Mouse (Mus musculus) cerebellum, postnatal 25 days (tissue): ENCODE measurements around the gene Ndufc1.
"Not testable (repeated sequence)": the region's sequence is repeated elsewhere in the genome, so short reads cannot be mapped to it uniquely, and the experiment has no call there.

Experiments
- DNase-seq, 2 experiments: peaks; one replicate each; pipeline ENCODE4 v3.0.0; 2021; ENCODE audit warnings: mixed read lengths in 2 of 2

Gene Ndufc1

DNA sequence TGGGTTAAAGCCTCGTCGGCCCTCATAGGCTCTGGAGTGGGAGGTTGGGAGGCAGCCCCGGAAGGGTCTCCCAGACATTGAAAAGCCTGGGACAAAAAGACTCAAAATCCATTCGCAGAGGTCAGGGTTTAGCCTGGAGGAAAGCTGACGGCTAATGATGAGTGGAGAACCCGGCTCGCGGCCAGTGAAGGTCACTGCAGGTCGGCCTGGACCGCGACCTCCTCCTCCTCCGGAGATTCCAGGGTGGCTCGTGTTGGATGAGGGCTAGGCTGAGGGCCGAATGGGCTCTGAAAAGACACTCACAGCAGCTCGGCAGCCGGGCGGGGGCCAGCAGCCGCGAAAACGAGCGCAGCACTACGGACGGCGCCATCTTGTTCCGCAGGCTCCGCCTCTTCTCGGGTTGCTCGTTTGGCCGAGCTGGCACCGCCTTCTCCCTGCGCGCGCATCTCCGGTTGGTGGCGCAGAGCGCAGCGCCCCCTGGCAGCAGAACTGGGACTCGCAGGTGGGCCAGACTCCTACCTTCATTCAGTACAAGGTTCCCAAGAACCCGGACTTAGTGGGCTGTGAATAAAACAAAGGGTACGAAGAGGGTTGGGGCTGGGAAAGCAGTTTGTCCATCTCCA is at the start of gene Ndufc1:
Ndufc1 (minus strand) TSS at position 428 of the 623 bp plus-strand sequence.
- peak; percentile 100 for DNase-seq

DNA sequence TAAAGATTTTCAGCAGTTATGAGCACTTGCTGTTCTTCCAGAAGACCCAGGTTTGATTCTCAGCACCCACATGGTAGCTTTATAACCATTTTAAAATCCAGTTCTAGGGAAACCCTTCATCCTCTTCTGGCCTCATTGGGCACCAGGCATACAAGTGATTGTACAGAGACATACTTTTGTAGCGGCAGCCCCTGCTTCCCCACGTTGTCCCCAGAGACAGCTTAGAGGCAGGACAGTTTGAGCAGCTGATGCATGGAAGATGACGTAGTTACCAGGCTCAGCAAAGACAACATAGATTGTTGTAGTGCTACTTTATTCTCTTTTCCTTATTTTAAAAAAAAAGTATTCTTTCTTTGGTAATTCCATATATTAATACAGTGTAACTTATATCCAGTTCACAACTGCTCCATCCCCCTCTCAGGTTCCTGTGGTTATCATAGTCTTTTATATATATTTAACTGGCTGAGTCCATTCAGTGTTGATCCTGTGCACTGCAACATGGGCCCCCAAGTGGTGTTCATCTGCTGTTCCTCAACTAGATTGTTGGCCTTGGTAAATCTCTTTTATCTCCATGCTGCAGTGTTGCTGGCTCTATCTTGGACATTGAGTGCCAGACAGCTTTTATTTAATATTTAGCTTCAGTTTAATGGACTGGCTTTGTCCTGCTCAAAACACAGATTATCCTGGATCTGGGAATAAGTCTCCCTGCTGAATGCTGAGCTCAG is 26.2 kb upstream of the Ndufc1 start:
- DNase-seq: no peak

DNA sequence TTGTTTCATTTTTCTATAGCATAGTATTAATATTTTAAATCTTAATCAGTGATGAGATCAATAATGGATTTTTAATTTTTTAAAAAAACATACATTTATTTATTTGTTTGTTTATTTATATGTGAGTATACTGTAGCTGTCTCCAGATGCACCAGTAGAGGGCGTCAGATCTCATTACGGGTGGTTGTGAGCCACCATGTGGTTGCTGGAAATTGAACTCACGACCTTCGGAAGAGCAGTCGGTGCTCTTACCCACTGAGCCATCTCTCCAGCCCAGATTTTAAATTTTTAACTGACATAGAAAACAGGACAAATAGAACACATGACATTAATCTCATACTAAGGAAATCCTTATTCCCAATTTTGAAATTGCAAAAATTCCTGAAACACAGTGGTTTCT is 25.6 kb upstream of the Ndufc1 start:
- not testable (repeated sequence) for DNase-seq

DNA sequence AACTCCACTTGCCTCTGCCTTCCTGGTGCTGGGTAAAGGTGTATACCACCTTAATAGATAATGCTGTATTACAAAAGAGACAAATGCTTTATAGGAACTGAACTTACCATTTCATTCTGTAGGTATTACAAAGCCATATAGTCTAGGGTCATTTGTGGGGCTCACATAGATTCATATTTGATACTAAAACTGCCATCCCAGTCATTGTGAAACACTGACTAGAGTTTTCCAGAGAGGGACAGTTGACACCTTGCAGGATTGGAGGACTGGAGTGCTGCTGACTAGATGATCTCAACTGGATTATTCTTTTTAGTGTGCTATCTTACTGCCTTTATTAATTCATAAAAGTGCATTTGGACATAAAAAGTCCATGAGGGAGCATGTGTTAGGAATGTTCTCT is 16.6 kb upstream of the Ndufc1 start:
- DNase-seq: no peak

DNA sequence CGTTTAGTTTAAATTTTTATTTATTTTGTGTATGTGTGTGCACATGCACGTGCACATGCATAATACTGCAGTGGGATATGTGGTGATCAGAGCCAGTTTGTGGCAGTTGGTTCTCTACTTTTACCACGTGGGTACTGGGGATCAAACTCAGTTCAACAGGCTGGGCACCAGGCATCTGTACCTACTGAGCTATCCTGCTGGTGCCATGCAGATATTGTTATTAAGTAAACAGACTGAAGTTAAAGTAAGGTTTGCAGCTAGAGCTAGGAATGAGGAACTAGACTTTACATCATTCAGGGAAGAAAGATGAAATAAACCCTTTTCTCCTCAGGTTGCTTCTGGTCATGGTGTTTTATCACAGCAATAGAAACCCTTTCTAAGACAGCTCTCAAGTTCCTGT is 13.1 kb upstream of the Ndufc1 start:
- DNase-seq: no peak

DNA sequence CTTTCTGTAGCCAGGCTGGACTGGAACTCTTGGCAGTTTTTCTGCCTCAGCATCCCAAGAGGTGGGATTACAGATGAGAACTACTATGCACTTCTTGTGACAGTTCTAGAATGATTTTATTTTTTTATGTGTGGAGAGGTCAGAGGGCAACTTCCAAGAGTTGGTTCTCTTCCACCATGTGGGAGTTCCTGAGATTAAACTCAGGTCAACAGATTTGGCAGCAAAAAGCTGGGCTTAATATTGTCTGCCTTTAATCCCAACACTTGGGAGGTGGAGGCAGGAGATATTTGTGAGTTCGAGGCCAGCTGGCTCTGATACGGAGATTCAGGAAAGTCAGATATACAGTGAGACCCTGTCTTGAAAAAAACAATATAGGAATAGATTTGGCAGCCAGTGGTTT is 9.2 kb upstream of the Ndufc1 start:
- no peak for DNase-seq

DNA sequence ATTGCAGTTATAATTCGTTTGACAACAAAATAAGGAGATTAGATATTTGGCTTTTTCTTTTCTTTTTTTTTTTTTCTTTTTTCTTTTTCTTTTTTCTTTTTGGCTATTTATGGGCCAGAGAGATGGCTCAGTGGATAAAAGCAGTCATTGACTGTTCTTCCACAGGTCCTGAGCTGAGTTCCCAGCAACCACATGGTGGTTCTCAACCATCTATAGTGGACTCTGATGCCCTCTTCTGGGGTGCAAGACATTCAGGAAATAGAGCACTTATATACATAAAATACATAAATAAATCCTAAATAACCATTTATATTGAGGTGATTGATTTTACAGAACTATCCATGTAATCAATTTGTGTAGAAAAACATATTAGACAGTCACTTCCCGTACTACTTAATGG is 8.7 kb upstream of the Ndufc1 start:
- DNase-seq: no peak

DNA sequence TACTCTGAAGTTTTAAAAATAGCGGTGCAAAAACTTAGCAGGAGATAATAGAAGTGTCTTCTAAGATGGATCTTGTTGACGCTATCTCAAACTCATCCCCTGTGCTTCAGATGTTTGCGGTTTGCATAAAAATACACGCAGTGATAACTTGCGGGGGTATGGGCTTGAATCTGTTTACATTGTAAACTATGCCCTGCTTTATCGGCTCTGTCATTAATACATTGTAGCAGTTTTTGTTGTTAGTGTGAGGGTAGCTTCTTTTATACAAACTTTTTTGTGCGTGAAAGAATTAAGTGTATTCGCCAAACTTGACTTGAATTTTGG is 8.3 kb upstream of the Ndufc1 start:
- DNase-seq: no peak

DNA sequence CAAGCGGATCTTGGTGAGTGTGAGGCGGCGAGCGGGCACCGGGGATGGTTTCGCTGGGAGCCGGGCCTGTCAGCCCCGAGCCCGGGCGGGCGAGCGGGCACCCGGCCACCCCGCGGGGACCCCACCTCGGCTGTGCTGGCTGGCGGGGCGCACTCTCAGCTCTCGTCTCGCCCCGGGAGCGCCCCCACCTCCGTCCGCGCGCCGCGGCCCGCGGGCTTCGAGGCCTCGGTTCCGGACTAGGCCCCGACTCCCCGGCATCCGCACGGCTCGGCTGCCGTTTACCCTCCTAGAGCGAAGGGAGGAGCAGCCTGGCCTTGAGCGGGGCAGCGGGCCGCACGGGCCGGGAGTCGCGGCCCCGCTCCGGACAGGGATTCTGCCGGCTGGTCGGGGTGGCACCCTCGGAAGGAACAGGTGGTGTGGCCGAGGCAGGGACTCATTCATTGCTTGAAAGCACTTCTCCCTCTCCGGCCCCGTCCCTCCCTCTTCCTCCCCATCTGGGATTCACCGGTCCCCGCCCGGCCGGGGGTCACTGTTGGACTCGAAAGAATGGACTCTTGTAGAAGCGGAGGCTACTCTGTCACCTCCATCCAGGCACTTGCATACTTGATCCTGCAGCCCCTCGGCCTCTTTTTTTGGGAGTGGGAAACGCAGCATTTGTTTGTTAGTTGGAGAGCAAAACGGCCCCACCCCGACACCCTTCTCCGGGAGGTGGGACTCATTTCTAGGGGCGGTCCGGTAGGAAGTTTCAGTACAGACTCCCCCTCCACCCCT is 7.8 kb upstream of the Ndufc1 start:
- peak in 1 of 2 experiments; percentile 70 for DNase-seq

DNA sequence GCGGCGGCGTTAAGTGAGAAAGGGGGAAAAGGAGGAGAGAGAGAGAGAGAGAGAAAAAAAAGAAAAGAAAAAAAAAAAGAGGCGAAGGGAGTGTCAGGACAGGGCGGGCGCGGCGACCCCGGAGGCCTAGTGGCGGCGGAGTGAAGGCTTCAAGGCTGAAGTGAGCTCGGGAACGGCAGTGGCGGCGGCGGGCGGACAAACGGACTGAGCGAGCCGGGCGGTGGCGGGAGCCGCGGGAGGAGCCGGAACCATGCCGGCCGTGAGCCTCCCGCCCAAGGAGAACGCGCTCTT is 7.2 kb upstream of the Ndufc1 start:
- DNase-seq: no peak

DNA sequence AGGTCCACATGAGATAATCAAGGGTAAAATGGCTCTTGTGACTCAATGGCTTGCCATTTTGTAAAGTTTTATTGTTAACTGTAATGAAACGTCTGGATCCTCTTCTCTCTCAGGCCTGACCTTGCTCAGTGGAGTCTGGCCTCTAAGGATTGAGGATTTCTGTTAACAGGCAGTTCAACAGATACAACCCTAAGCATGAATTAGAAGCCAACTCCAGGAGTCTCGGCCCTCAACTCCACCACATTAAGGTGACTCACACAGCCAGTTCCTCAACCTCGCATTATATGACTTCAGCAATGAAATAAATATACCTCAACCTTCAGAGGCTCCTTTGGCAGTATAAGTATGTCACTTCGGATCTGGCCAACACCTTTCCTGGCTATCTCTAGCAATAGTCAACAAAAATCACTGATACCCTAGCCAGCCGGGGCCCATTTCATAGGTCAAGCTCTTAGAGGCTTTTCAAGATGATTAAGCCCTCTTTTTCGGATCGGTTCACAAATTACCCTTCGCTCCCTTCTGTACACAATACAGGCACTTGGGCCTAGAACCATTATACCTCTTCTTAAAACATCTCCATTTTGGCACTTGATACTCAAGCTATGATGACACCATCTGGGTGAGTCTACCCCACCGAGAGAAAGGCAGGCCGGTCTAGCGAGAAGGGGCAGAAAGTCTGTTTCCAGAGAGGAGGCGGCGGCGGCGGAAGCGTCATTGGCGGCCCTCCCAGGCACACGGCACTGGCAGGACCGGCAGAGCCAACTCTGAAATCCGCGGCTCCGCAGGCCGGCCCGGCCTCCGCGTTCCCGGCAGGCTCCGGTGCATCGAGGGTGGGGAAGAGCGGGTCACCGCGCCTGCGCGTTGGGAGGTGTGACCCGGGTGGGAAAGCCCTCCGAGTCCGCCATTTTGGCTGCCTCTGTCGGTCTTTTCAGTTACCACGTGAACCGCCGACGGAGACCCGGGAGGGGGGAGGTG is 6.6 kb upstream of the Ndufc1 start, which contains the start of gene Naa15:
Naa15 (plus strand) TSS at position 51 of the 975 bp plus-strand sequence.
- DNase-seq: peak; percentile 97 to 98

DNA sequence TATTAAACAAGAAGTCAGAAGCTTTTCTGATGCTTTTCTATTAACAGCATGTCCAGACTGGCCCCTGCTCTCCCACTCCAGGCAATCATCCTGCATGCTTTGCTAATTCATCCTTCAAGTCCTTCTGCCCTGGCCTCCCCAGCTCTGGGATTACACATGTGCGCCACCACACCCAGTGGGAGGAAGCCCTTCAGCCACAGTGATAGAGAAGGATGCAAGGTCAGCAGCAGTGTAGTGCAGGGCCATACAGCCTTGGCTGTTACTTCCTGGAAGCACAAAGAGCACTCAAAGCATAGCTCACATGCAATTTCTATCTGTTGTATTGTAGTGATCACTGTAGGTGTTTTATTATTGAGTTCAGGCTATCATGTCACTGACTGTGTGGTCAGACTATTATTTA is 4.5 kb upstream of the Ndufc1 start:
- DNase-seq: no peak

DNA sequence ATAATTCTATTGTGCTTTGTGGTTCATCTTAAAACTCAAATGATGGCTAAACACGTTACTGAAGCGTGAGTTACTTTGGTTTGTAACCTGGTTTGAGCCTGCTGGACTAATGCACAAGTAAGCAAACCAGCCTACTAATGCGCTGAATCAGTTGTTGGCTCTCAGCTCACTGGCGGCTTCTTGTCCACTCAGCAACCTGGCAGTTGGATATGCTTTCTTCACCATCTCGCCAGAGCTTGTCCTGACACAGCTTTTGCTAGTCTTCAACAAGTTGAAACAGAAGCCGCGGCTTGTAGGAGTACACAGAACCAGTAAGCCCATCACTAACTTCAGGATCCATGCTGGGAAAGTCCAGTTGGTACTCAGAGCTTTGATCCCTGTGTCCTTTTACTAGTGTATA is 3.7 kb upstream of the Ndufc1 start:
- no peak for DNase-seq

DNA sequence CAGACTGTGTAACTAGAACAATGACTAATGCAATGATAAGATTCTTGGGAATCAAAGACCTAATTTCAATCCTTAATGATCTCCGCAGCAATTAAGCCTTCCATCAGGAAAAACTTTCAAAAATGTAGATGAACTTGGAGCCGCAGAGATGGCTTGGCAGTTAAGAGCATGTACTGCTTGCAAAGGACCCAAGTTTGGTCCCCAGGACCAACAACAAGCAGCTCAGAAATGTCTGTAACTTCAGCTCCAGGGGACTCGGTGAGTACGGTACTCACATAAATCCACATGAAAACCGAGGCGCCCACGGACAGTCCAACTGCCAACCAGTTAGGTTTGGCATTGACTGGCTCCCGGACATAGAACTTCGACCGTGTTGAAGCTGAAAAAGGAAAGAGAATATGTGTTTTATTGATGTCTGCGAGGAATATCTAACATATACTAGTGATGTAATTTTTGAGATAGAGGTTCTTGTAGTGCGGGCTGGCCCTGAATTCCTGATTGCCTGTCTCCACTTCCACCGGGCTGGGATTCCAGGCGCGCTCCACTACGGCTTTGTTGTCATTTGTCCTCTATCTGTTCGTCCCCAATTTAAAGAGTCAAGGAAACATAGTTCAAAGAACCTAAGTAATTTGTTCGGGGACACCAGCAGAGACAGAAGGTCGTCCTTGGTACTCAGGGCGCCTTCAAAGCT is 773 bp downstream of the Ndufc1 start:
- DNase-seq: peak in 1 of 2 experiments; percentile 35

DNA sequence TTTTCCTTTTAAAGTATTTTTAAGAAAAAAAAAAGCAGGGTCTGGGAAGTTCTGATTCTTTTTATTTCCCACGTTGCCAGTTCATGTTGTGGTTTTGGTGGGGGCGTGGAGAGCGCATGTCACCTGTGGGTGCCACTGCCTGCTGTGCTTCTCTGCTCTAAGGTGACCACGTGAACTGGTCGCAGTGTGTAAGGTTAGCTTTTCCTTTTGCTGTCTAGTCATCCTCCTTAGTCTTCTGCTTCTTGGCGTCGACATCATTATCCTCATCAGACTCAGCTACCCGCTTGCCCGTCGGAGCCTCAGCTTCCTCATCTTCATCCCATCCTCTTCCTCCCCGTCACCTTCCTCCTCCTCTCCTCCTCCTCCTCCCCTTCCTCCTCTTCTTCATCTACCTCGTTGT is 6.2 kb downstream of the Ndufc1 start:
- DNase-seq: no peak

DNA sequence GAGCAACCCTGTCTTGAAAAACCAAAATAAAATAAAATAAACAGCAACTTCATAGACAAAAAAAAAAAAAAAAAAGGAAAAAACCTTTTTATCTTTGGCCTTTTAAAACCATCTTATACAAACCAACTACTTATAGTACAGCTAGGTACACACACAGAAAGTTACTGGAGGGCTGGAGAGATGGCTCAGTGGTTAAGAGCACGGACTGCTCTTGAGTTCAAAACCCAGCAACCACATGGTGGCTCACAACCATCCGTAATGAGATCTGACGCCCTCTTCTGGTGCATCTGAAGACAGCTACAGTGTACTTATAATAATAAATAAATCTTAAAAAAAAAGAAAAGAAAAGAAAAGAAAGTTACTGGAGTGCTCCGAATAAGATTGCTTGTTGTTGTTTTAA is 6.7 kb downstream of the Ndufc1 start:
- not testable (repeated sequence) for DNase-seq

DNA sequence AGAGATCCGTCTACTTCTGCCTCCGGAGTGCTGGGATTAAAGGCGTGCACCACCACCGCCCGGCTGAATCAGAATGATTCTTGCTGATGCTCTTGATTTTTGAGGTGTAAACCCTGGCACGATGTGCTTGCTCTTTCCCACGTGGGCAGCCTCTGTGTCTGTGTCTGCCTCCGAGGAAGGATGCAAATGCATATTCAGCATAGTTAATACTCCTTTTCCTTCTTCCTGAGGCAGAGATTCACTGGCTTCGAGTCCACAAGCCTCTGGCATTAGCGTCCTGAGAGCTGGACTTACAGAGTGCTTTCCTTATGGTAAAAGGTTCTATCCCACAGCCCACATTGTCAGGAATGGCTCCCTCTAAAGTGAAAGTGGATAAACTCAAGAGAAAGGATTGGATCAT is 8.1 kb downstream of the Ndufc1 start:
- DNase-seq: no peak

DNA sequence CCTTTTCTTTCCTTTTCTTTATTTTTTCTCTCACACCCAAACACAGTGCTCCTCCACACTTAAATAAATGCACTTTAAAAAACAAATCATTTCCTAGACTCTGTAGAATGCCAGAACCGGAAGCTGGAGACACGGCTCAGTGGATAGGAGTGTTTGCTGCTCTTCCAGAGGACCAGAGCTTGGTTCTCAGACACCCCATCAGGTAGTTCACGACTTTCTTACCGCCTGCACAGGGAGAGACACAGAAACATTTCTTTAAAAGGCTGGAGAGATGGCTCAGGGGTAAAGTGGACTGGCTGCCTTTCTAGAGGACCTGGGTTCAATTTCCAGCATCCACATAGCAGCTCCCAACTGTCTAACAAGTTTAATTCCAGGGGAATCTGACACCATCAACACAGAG is 9.3 kb downstream of the Ndufc1 start:
- DNase-seq: no peak

DNA sequence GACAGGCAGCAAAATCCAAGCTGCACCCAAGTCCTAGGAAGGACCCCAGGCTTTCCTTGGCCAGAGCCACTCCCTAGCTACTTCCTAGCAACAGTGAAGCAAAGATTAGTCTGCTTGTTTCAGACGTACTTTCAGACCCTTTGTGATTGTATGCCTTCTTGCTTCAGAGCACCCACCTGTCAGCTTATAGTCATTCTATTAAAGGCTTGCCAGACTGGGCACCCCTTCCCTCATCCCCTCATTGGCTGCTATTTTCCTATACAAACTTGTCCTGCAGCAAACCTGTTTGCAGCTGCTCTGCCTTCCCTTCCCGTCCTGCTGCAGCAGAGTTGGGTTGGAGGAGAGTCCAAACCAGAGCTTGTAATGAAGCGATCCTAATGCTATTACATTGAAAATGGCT is 10.1 kb downstream of the Ndufc1 start:
- DNase-seq: no peak

DNA sequence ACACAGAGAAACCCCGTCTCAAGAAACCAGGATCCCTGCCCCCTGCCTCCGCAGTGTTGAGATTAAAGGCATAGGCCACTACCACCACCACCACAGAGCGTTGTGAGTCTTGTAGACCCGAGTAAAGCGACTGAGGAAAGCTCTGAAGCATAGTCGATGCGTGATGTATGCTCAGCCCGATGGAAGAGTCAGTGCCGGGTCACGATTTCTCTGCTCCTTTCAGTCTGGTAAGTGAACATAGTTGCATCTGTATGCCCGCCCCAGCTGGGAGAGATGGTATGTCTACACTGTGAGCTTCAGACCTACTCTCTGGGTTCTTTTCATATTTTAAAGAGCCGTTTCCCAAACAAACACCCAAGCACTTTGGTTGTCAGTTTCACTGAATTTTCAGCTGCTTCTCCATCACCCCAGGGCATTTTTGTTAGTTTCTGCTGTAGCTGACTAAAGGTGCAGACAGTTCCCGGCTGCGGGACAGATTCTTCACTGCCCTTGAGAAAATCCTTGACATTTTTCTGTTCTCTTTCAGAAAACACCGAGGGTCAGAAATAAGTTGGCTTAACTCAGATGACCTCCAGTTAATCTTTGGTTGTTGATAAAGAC is 11.0 kb downstream of the Ndufc1 start:
- no peak for DNase-seq

DNA sequence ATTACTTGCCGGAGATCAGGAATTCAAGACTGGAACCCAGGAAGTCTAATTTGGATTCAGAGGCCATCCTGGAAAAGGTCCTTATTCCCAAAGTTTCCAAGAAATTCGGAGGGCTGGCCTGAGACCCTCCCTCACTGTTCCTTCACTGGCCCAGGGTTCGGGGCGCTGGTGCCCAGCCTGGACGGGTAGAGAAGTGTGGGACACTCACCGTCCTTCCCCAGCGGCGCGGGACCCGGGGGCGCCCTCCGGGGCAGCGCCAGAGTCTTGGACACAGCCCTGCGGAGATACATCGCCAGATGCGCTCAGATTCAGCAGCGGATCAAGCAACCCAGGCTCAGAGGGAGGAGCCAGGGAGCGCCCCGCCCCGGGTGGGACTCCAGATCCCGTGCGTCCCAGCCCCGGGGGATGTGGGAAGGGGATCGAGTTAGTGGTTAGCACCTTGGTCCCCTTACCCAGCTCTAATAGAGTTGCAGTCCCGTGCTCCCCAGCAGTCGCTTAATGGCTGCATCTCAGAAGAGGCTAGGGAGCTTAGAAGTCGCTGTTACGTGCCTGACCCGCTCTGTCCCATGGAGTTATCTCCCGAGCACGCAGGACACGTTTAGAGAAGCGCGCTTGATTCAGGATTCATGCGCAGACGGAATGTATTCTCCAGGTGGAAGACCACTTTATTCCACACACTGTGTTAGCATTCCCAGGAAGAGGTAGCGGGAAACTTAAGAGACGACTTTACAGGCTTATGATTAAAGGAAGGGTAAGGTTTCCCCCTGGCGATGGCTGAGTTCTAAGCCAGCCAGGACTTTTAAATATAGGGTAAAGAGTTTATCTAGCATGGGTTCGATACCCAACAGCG is 12.3 kb downstream of the Ndufc1 start, which contains the start of gene Mgarp:
Mgarp (minus strand) TSS at position 520 of the 850 bp plus-strand sequence.
- DNase-seq: peak; percentile 16 to 44
